Mouse (Mus musculus): Measurements from ENCODE around the gene Palld.

The Palld gene

GRCm38 (mm10) chr8:61732184-61732583 lies 170.3 kb downstream of the Palld start:
- in situ Hi-C loops (cut with MboI; ENCODE audit: unreplicated experiment in 2 of 2): no loop called here

- in situ Hi-C loops (cut with MboI; ENCODE audit: unreplicated experiment in 2 of 2): no loop called here
Observed at GRCm38 (mm10) chr8:61731306-61732088, 171.0 kb downstream of the Palld start.

- in situ Hi-C loops (cut with MboI; ENCODE audit: unreplicated experiment in 2 of 2): no loop called here
Observed at GRCm38 (mm10) chr8:61730669-61731068, 171.8 kb downstream of the Palld start.

- in situ Hi-C loops (cut with MboI; ENCODE audit: unreplicated experiment in 2 of 2): no loop called here
Observed at GRCm38 (mm10) chr8:61725306-61726017, 177.0 kb downstream of the Palld start.

- in situ Hi-C loops (cut with MboI; ENCODE audit: unreplicated experiment in 2 of 2): no loop called here
Observed at GRCm38 (mm10) chr8:61722226-61722625, 180.3 kb downstream of the Palld start.

GRCm38 (mm10) chr8:61715351-61716125 lies 187.0 kb downstream of the Palld start:
- in situ Hi-C loops (cut with MboI; ENCODE audit: unreplicated experiment in 2 of 2): no loop called here

GRCm38 (mm10) chr8:61714293-61714831 lies 188.1 kb downstream of the Palld start:
- in situ Hi-C loops (cut with MboI; ENCODE audit: unreplicated experiment in 2 of 2): no loop called here

GRCm38 (mm10) chr8:61713195-61713990 lies 189.1 kb downstream of the Palld start:
- in situ Hi-C loops (cut with MboI; ENCODE audit: unreplicated experiment in 2 of 2): no loop called here

- in situ Hi-C loops (cut with MboI; ENCODE audit: unreplicated experiment in 2 of 2): no loop called here
Observed at GRCm38 (mm10) chr8:61712426-61712825, 190.1 kb downstream of the Palld start.

GRCm38 (mm10) chr8:61708586-61709305 lies 193.7 kb downstream of the Palld start:
- in situ Hi-C loops (cut with MboI; ENCODE audit: unreplicated experiment in 2 of 2): no loop called here

- in situ Hi-C loops (cut with MboI; ENCODE audit: unreplicated experiment in 2 of 2): no loop called here
Observed at GRCm38 (mm10) chr8:61705491-61705890, 197.0 kb downstream of the Palld start.

- in situ Hi-C loops (cut with MboI; ENCODE audit: unreplicated experiment in 2 of 2): no loop called here
Observed at GRCm38 (mm10) chr8:61702122-61702521, 200.4 kb downstream of the Palld start.

GRCm38 (mm10) chr8:61700932-61701681 lies 201.4 kb downstream of the Palld start:
- in situ Hi-C loops (cut with MboI; ENCODE audit: unreplicated experiment in 2 of 2): no loop called here

GRCm38 (mm10) chr8:61700298-61700697 lies 202.2 kb downstream of the Palld start:
- in situ Hi-C loops (cut with MboI; ENCODE audit: unreplicated experiment in 2 of 2): no loop called here

- in situ Hi-C loops (cut with MboI; ENCODE audit: unreplicated experiment in 2 of 2): no loop called here
Observed at GRCm38 (mm10) chr8:61698959-61699358, 203.5 kb downstream of the Palld start.

- in situ Hi-C loops (cut with MboI; ENCODE audit: unreplicated experiment in 2 of 2): no loop called here
Observed at GRCm38 (mm10) chr8:61697728-61698385, 204.6 kb downstream of the Palld start.

GRCm38 (mm10) chr8:61696846-61697455 lies 205.5 kb downstream of the Palld start:
- in situ Hi-C loops (cut with MboI; ENCODE audit: unreplicated experiment in 2 of 2): no loop called here

- in situ Hi-C loops (cut with MboI; ENCODE audit: unreplicated experiment in 2 of 2): no loop called here
Observed at GRCm38 (mm10) chr8:61695416-61695815, 207.1 kb downstream of the Palld start.

Measured in v-Abl transformed pro-B cells (cell line).